Mouse (Mus musculus) kidney, adult 9 months (tissue): Measurements from ENCODE around the gene Preb.

Experiments used
- DNase-seq: peaks from one replicate; pipeline ENCODE4 v3.0.0; 2022

The Preb gene

DNA sequence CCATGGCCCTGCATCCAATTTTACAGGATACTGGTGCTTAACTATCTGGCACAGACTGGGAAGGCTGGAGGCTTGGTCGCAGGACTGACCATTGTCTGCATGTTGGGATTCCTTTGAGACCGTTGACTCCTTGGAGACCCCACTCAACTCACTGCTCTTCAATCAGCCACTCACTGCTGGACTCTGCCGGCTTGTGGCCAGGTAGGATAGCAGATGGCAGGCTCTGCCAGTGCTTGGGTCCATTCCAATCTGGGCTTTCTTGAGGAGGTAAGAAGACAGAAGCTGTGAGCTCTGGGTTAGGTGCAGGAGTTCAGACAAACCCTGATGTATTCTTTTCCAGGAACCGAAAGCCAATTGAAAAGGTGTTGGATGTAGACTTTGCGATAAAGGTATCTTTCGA is 6.1 kb downstream of the Preb start:
- DNase-seq, result no peak

DNA sequence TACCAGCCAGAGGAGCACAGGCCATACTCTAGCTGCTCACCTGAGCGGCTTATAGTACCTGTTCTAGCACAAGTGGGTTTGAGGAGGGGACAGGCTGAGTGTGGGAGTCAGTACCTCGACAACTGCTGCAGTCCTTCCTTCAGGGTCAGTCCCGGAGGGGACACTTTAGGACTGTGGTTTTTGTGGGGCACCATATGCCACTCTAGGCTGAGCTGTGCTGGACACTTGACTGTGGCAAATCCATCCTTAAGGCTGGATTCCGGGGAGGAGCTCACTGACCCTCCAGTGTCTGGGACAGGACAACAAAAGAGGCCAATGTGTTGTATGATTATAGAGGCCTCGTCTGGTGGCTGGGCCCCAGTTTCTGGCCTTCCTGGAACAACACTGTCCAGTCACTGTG is 7.6 kb downstream of the Preb start:
- no peak for DNase-seq

DNA sequence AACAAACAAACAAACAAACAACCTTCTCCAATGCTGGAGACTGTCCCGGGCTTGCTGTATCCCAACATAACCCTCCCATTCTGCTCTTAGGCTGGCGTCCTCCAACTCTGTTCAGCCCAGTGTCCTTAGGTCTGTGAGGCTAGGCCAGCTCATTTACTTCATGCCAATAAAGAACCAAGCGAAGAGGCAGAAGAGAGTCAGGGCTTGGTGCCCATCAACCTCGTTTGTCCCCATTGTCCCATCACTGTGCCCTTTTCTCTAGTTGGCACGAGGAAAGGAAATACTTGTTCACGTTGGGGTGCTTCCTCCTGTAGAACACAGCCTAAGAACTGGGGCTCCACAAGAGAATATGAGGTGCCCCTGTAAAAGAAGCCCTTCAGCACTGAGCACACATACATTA is 8.5 kb downstream of the Preb start:
- no peak for DNase-seq

DNA sequence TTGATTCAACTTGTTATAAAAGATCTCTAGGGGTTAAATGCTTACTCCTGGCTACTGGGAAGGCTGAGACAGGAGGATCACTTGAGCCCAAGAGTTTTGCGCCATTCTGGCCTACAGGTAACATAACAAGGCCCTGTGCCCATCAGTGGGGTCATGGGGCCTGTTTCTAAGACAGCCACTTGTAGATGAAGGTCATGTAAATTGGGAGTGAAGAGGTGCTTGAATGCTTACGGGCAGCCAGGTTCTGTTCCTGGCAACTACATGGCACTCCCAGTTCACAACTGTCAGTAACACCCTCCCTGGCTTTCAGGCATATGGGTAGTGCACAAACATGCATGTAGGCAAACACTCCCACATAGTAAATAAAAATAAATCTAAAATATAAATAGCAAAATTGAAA is 9.2 kb downstream of the Preb start:
- DNase-seq, result no peak

DNA sequence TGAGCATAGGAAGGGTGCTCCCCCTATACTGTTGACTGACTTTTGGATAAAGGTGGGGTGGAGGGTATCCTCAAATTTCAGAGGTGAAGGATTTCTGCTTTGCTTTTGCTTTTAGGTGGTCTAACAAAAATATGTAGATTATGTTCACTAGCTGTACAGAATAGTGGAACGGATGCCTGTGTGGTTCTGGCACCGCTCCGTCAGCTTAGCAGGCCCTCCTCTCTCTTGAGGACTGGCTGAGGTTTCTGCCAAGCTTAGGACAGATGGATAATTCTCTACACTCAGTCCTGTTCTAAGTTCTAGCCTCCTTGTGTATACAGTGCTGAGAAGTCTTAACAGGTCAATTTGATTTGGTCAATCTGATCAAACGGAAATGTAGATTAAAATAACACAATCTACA is 9.7 kb downstream of the Preb start:
- DNase-seq, result no peak

DNA sequence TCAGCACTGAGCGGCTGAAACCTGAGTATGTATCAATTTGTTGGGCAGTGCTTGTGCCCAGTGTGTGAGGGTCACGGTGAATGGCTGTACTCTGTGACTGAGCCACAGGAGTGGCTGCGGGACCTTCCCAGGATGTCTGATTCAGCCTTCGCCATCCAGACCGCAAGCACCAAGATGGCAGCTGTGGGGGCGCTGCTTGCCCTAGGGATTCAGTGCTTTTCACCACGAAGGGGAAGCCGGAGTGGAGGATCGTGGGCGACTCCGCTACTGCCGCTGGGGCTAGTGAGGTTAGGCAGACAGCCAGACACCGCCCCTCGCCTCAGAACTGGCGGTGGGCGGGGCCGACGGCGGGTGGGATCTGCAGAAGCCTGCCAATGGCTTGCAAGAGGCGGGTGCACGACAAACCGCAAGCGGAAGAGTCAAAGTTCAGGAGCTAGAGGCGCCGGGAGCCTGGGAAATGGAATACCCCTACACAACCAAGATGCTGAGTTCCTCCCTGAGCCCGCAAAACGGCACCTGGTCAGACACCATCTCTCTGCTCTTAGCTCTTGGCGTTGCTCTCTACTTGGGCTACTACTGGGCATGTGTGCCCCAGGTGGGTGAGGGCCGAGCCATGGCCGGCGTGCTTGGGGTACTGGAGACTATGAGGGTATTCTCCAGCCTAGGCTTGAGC is 10.4 kb downstream of the Preb start:
- DNase-seq, result peak; percentile 96

DNA sequence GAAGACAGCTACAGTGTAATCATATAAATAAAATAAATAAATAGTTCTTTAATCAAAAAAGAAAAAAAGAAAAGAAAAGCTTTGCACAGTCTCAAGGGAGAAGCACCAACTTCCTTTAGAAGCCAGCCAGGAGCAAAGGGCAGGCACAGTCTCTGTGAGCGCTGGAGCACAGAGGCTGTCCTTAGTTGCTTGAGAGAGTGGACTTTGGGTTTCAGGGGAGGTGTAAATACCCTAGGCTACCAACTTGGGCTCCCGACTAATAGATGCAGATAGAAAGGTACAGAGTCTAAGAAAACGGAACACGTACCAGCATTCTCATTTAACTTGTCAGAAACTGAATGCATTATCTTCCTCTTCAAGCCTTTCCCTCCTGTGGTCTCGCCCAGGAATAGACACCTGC is 11.5 kb downstream of the Preb start:
- DNase-seq, result peak; percentile 83

DNA sequence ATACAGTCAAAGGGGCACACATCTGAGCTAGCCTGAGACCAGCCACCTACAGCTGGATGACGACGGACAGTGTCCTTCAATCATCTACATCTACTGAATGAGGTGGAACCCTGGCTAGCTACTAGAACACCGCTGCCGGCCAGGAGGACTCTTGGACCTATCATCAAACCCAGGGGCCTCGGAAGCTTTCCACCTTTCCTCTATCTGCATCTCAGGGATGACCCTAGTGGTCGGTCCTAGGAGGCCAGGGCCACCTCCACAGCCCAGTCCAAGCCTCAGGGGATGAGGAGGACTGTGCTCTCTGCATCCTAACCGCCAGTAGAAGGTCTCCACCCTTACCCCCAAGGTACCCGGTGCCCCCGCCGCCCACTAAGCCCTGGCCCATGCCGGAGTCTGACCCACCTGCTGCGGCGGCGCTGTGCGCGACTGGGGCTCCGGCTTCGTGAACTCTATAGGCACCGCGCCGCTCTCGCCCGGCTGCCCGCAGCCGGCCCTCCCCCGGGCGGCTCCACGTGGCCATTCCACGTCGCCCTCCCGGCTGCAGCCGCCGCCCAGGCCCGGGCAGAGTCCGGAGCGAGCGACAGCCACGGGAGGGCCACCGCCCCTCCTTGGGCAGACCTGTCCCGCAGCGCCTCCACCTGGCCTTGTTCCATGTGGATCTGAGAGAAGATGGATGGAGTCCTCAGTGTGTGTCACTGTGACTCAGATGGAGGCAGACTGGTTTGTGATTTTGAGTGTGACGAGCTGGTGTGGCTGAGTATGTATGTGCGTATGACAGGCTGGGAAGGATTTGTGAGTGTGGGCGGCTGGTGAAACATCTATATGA is 15.0 kb downstream of the Preb start, which contains the start of gene Cgref1:
Cgref1 (minus strand) TSS at position 636 of the 826 bp plus-strand sequence.
- peak; percentile 84 for DNase-seq

DNA sequence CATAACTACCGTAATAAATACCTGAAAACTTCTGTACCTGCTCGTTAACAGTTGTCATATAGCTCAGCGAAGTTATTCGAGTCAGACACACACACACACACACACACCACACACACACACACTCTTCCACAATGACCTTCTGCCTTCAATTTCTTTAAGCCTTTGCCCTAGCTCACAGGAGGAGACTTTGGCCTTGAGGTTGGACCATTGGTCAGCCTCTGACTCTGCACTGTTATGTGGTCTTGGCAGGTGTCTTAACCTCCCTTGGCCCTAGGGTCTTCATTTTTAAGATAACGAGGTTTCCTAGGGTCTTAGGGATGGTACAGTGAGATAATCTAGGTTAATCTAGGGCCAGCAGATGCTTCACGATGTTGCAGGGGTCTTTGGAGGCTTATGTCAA is 15.8 kb downstream of the Preb start:
- DNase-seq, result peak; percentile 81

DNA sequence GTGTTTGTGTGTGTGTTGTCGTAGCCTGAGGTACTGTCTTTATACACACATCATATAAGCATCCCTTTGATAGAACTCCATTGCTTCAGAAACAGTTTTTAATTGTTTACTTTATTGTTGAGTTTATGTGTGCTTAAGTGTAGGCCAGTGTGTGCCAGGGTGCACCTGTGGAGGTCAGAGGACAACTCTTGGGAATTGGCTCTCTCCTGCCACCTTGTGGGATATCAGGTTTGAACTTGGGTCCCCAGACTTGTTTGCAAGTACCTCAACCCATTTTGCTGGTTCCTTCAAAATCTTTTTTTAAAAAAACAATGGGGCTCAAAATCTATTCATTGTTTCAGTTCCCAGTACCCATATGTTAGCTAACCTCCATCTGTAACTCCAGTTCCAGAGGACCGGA is 17.2 kb downstream of the Preb start:
- peak; percentile 70 for DNase-seq

DNA sequence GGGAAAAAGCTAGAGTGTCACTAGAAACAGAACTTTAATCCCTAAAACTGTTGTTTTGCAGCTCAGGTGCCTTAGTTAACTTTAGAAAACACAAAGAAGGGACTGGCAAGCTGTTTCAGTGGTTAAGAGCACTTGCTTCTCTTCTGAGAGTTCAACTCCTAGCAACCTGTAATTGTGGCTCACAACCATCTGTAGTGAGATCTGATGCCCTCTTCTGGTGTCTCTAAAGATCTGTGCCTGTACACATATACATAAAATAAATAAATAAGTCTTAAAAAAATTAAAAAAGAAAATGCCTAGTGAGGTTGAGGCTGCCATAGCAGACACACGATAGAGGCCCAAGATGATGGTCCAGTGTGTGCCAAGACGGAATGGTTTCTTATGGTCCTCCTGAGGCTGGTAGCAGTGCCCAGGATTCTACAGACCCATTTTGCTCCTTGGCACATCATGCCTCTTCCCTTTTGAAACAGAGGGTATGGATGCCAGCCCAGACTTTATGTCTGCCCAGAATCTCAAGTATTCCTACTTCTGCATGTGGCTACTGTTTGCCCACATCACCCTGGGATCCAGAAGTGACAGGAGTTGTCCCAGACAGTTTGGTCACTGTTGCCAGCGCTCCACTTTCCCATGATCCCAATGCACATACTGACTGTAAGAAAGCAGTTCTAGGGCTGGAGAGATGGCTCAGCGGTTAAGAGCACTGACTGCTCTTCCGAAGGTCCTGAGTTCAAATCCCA is 25.3 kb downstream of the Preb start:
- peak; percentile 13 for DNase-seq

DNA sequence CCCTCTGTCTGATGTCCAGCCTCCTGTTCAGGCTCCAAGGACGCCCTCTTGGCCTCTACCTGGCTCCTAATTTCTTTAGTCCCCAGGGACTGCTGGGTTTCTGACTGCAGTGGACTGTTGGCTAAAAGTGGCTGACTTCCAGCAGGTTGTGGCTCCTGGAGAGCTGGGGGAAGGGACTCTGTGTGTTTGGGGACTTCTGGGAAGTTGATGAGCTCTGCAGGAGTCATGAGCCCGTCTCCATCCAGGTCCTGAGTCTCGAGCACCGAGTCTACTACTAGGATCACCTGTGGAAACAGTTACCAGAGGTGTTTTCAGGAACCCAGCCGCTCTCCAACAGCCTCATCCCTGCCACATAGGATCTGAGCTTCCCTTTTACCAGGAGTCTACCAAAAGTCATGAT is 26.5 kb downstream of the Preb start:
- peak; percentile 15 for DNase-seq

DNA sequence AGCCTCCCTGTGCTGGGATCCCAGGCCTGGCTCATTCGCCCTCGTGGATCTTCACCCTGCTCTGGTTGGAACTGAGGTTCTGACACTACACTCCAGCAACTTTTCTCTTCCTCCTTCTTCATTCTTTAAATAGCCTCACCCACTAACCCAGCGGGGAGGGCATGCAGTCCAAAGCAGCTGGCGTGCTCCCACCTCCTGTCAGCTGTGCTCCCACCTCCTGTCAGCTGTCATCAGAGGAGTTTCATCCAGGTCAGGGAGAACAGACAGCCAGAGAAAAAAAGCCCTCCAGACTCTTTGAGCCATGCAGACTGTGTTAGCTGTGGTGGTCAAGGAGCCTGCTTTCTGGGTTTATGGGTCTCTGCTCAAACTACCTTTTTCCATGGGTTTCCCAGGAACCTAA is 28.8 kb downstream of the Preb start:
- no peak for DNase-seq

DNA sequence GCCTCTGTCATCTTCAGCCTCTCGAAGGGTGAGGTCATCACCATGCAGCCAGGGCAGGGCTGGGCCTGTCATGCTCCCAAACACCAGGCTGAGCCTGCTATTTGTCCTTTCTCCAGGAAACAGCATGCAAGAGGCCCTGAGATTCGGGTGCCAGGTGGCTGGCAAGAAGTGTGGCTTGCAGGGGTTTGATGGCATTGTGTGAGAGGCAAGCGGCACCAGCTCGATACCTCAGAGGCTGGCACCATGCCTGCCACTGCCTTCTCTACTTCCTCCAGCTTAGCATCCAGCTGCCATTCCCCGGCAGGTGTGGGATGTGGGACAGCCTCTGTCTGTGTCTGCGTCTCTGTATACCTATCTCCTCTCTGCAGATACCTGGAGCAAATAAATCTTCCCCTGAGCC is 29.3 kb downstream of the Preb start:
- DNase-seq, result peak; percentile 14

DNA sequence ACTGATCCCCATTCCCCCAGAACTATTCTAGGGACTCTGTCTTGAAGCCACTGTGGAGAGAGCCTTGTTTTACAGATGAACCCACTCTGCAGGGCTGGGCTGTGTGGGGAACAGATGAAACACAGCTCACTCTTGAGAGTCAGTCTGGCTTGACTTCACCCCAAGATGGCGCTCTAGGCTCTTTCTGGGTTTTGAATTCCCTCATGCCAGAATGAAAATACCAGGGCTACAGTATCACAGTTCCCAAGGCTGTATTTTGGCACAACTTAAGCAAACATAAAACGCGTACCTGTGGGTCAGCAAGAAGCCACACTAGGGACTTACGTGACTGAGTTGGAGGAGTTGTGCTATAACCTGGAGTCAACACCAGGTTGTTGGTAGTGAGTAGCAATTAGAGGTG is 30.0 kb downstream of the Preb start:
- peak; percentile 81 for DNase-seq

DNA sequence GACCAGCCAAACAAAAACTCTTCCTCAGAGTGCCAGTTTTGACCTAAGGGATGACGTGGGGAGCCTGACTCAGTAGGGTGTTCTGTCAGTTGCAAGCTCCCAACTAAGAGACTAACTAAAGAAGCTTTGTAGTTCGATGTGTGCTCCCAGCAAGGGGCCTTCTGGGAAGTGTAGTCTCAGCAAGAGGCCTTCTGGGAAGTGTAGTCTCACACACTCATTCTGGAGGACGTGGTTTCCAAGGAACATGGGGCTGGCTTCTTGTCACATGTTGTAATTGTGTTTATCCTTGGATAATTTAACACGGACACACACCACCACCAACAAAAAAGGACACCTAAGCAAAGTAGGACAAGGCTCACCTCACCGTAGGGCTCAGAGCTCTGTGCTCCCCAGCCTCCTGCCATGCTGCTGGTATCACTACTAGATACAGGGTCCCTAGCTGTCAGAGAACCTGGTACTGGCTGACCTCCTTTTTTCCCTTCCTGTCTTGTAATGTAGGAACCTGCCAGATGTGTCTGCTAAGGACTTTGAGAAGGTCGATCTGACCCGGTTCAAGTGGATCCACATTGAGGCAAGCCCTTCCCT is 32.1 kb downstream of the Preb start:
- peak; percentile 70 for DNase-seq

DNA sequence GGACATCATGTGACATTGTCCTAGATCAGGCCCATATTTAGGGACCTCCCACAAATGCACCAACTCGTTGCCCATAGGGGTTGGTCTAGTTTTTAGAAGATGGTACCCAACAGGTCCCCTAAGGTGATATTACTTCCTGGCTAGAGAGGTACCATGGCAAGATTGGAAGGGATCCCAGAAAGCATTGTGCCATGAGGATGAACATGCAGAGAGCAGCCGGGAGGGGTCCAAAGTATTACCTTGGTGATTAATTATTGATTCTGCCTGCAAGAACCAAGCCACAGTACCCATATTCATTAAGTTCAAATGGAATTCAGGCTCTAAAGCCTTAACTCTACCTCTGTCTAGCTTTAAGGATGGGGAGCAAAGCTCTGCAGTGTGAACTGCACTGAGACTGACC is 34.1 kb downstream of the Preb start:
- DNase-seq, result peak; percentile 95

DNA sequence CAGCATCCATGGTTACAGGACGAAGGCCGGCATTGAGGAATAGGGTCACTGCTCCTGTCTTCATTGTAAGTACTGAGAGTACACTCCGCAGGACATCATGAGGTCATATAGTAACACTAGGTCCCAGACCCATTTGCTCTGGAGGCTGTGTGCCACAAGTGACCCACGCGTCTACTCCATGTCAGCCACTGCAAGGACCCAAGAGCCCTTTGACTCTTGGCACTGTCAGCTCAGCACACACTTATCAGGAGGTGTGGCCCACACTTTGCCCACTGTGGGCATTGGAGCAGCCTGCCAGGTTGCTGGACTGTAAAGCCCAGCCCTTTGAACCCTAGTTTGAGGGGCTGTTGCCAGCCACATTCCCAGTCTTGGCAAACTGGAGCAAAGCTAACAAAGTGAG is 34.9 kb downstream of the Preb start:
- DNase-seq, result peak; percentile 95

DNA sequence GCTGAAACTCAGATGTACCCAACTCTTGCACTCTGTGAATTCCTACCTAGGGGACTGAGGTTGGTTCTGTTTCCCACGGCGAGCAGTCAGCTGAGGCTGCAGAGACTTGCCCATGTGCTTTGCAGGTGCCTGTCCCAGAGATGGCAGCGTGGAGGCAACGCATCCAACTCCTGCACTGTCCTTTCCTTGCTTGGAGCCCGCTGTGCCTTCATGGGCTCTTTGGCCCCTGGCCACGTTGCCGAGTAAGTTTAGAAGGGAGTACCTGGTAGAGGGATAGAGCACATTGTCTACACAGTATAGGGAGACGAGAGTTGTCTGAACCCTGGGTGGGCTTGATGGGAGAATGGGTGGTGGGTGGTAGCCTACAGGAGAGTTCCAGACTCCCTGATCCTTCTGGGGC is 35.5 kb downstream of the Preb start:
- peak; percentile 40 for DNase-seq

DNA sequence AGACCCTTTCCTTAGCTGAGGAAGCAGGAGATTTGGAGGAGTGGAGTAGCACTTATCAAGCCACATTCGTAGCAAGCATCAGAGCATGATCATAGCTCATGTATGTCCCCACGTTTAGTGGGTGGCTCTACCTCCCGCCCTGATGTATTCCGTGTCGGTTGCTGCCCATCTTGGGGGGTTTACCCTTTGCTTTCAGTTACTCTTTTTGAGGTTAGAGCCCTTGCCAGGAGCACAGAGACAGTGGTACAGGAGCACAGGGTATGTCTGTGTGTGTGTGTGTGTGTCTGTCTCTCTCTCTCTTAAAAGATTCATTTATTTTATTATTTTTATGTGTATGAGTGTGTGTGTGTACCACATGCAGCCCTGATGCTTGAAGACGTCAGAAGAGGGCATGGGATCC is 37.0 kb downstream of the Preb start:
- DNase-seq, result no peak

DNA sequence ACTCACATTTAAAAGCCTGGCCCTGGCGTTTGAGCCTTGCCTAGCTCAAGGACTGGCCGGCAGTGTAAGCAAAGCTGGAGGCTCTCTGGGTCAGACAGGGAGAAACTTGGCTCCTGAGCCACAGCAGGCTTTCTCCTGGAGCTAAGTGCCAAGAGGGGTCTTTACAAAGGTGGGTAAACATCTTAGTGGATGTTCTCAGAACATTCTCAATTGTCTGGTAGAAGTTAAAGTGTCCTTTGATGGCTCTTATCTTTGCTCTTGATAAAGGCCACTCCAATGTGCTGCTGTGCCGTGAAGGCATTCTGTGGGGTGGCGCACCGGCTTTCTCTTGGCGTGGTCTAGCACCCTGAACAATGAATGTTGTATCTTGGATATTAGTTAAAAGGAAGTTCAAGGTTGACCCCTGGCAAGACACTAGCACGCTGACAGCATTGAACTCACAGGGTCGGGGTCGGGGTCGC is 37.5 kb downstream of the Preb start:
- peak; percentile 38 for DNase-seq

DNA sequence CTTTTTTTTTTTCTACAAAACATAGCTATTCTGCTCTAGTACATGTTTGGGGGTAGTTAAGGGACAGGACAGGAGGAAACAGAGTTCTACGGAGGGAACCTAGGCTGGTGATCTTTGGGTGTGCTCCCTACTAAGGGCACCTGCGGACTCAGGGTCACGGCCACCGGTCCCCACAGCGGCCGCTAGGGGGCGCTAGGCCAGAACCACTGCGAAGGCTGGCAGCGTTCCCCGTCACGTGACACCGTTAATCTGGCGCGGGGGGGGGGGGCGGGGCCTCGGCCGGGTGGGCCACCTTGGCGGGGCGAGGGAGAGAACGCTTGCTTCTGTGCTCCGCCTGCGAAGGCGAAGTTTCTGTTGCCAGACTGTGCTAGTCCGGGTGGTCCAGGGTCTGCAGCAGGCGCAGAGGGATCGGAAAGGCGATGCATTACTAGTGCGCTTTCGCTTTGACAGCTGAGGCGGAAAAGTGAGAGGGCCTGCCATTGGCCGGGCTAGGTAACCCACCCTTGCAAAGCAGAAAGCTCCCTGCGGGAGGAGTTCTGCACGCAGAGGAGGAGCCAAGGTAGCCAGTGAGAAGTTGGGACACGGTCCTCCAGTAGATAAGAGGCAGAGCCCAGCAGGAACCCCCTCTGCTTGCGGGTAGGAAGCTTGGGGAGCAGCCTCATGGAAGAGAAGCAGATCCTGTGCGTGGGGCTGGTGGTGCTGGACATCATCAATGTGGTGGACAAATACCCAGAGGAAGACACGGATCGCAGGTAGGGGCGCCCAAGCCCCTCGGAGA is 38.7 kb downstream of the Preb start, which contains the start of gene Khk:
Khk (plus strand) TSS at position 176 of the 778 bp plus-strand sequence.
- peak; percentile 95 for DNase-seq
